ENCODE assay signal across 1 mouse cellular context in the genomic region with DNA sequence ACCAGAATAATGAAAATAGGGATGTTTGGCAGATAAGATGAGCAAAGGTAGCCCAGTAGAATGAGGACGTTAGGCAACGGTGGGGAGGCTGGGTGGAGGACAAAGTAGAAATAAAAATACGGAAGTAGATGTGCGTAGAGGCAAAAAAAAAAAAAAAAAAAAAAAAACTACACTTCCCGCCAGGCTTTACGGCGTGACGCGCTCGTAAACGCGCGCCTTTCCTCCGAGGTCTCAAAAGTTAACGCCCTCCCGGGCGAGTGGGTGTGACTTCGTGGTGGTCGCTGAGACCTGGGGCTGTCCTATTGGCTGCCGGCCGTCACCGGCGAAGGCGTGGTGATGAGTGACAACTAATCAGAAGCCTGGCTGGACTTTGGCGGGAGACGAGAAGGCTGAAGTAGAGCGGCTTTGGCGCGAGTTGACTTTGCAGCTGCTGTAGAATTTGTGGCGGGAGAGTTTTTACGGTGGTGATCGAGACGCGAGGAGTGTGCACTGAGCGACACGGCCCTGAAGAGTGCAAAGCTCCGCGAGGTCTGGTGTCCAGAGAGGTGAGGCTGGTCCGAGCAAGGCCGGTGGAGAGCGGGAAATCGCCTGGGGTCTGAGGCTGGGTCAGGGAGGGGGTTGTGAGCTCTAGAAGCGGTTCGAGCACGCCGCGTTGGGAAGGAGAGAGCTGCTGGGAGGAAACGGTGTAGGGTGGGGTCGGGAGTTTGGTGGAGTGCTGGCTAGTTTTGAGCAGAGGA.
TF ChIP-seq lines count a peak whose summit lies in the region.

TSS of gene Cdc6 (plus strand) at position 365 of the 737 bp plus-strand sequence.

TF ChIP-seq in CH12.LX, 34 proteins besides CTCF, POLR2A, EP300 and RAD21 (continued from another document):
- TF ChIP-seq USF2 (conservative IDR thresholded peaks at IDR 0.05; ENCODE audit: low read depth, low read length) (no peak), CHD2 (IDR thresholded peaks at IDR 0.05; ENCODE audit: low read length) (peak; percentile 88), SMC3 (IDR thresholded peaks at IDR 0.05; ENCODE audit: low read depth, low read length) (no peak), ZKSCAN1 (IDR thresholded peaks at IDR 0.05; ENCODE audit: borderline replicate concordance, low read depth, low read length) (no peak; the same call in 1 of the 2 replicates), JUN (IDR thresholded peaks at IDR 0.05; ENCODE audit: insufficient read depth, low read depth, low read length) (no peak), ETS1 (conservative IDR thresholded peaks at IDR 0.05; ENCODE audit: low read depth, low read length) (peak; percentile 8; the same call in 1 of the 2 replicates), ELF1 (IDR thresholded peaks at IDR 0.05; ENCODE audit: low read depth, low read length) (peak; percentile 99), ZNF384 (IDR thresholded peaks at IDR 0.05; ENCODE audit: low read depth, low read length) (peak; percentile 100), NRF1 (IDR thresholded peaks at IDR 0.05; ENCODE audit: low read depth, low read length) (peak; percentile 59), MAX (IDR thresholded peaks at IDR 0.05; ENCODE audit: low read length) (peak; percentile 91), MXI1 (IDR thresholded peaks at IDR 0.05; ENCODE audit: low read depth, low read length) (peak; percentile 99), MYC (IDR thresholded peaks at IDR 0.05; ENCODE audit: low read depth, low read length) (peak; percentile 14), TBP (conservative IDR thresholded peaks at IDR 0.05; ENCODE audit: low read depth, low read length) (peak; percentile 98), SIN3A (IDR thresholded peaks at IDR 0.05; ENCODE audit: low read length) (peak; percentile 100), UBTF (IDR thresholded peaks at IDR 0.05; ENCODE audit: low read depth, low read length) (0 out of 2 replicates have a peak, but pooled peaks have one; percentile 40), HCFC1 (IDR thresholded peaks at IDR 0.05; ENCODE audit: low read depth, low read length) (peak; percentile 99), USF1 (IDR thresholded peaks at IDR 0.05; ENCODE audit: low read depth, low read length) (peak; percentile 50), GABPA (IDR thresholded peaks at IDR 0.05; ENCODE audit: insufficient replicate concordance, low read depth, low read length) (peak; percentile 48; the same call in 1 of the 2 replicates)
